Mouse (Mus musculus): Measurements from ENCODE around the gene Cox7a1. TPM values are rescaled to one million over a fixed set of nuclear protein-coding genes. Genes with fewer than 3 reads are reported as not detected.

Cox7a1 gene
- total RNA-seq, 2 experiments from 2014 or later: 5.5 to 6.0 TPM

Other genes starting within 250 kb of the Cox7a1 start
- 10 to 100 TPM; 16.7 to 17.9 TPM for gene Zfp74, start 230.1 kb upstream of the Cox7a1 start, total RNA-seq (2021)
- gene Zfp568, start 200.2 kb upstream of the Cox7a1 start, total RNA-seq (2021): 1 to 10 TPM; 3.8 to 6.4 TPM
- 1 to 10 TPM; 7.2 to 8.5 TPM for gene Zfp14, start 132.8 kb upstream of the Cox7a1 start, total RNA-seq (2021)
- 1 to 10 TPM; 5.0 to 5.1 TPM for gene Zfp82, start 111.2 kb upstream of the Cox7a1 start, total RNA-seq (2021)
- not detected for gene Gm26920, start 93.7 kb upstream of the Cox7a1 start, total RNA-seq (2021)
- gene Zfp566, start 93.6 kb upstream of the Cox7a1 start, total RNA-seq (2021): 1 to 10 TPM; 7.2 to 7.5 TPM
- 10 to 100 TPM; 64.5 to 64.6 TPM for gene Zfp260, start 89.4 kb upstream of the Cox7a1 start, total RNA-seq (2021)
- 10 to 100 TPM; 34.9 to 36.0 TPM for gene Zfp382, start 62.2 kb upstream of the Cox7a1 start, total RNA-seq (2021)
- 10 to 100 TPM; 48.5 to 49.7 TPM for gene Zfp146, start 14.4 kb upstream of the Cox7a1 start, total RNA-seq (2021)
- 100 to 1,000 TPM; 180 to 183 TPM for gene Capns1, start 14.7 kb downstream of the Cox7a1 start, total RNA-seq (2021)
- gene Polr2i, start 47.8 kb downstream of the Cox7a1 start, total RNA-seq (2021): 10 to 100 TPM; 57.6 to 59.5 TPM
- 100 to 1,000 TPM; 130 to 143 TPM for gene Tbcb, start 48.1 kb downstream of the Cox7a1 start, total RNA-seq (2021)
- gene Ovol3, start 51.6 kb downstream of the Cox7a1 start, total RNA-seq (2021): not detected
- under 1 TPM in 1 of 2 experiments, not detected in 1; 0.34 TPM for gene Thap8, start 96.0 kb downstream of the Cox7a1 start, total RNA-seq (2021)
- 1 to 10 TPM in 1 of 2 experiments, under 1 TPM in 1; 0.73 to 1.5 TPM for gene Wdr62, start 96.3 kb downstream of the Cox7a1 start, total RNA-seq (2021)
- gene Clip3, start 107.6 kb downstream of the Cox7a1 start, total RNA-seq (2021): 100 to 1,000 TPM; 467 to 489 TPM
- gene Alkbh6, start 124.6 kb downstream of the Cox7a1 start, total RNA-seq (2021): 10 to 100 TPM; 63.6 to 64.4 TPM
- 1 to 10 TPM; 8.4 to 8.7 TPM for gene Syne4, start 130.7 kb downstream of the Cox7a1 start, total RNA-seq (2021)
- gene E130208F15Rik, start 137.6 kb downstream of the Cox7a1 start, total RNA-seq (2021): under 1 TPM; 0.32 to 0.55 TPM
- gene Sdhaf1, start 139.8 kb downstream of the Cox7a1 start, total RNA-seq (2021): 1 to 10 TPM; 7.2 to 7.8 TPM
- 10 to 100 TPM; 34.0 to 35.2 TPM for gene Lrfn3, start 178.6 kb downstream of the Cox7a1 start, total RNA-seq (2021)
- gene Tyrobp, start 229.6 kb downstream of the Cox7a1 start, total RNA-seq (2021): 10 to 100 TPM; 28.7 to 29.8 TPM
- 1 to 10 TPM in 1 of 2 experiments, not detected in 1; 1.2 TPM for gene Hcst, start 235.7 kb downstream of the Cox7a1 start, total RNA-seq (2021)
- gene Nfkbid, start 237.6 kb downstream of the Cox7a1 start, total RNA-seq (2021): 1 to 10 TPM; 2.6 to 2.7 TPM